Mouse (Mus musculus) heart, postnatal 0 days (tissue): ENCODE results near the gene Nubpl.

Experiments
- CTCF ChIP-seq: IDR thresholded peaks from 2 replicates; pipeline ENCODE4 v1.5.1; 2016; ENCODE audit warnings: antibody characterized with exemption, control low read depth, low read depth
- EP300 ChIP-seq: IDR thresholded peaks from 2 replicates; pipeline ENCODE4 v1.6.1; 2016; ENCODE audit warnings: antibody characterized with exemption, low read depth

DNA sequence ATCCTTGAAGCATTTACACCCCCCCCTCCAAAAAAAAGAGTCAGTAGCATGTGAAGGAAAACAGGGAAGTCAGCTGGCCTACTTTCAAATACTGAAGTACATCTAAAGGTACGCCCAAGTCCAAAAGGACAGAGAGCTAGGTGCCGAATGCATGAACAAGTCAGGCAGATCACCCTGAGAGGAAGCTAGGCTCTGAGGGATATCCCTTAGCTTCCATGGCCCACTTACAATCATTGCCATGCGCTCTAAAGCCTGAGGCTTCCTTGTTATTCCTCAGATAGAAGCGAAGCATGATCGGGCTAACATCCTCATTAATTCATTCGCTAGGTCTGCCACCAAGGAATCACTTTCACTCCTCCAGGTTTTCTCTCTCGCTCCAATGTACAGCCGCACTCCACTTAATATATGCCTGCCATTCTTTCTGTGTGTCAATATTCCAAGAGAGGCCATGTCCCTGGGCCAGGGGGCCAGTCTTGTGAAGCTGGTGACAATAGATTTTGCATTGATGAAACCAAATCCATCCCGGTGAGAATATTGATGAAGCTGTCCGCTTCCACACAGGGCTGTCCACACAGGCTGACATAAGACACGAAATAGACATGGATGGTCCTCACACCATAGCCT lies 237.7 kb downstream of the Nubpl start:
- TF ChIP-seq CTCF (no peak), EP300 (no peak)
